Mouse (Mus musculus) cerebellum, adult 2 months (tissue): ENCODE measurements at regions not wholly inside any gene's neighbourhood (a gene's known extent, or its start where the extent isn't known, plus 50 kb on each side); places are given as distances from the start of the nearest gene placed in this dataset.

ENCODE experiments used
- CTCF ChIP-seq: fragments of 200-500 bp; IDR thresholded peaks from 2 replicates; pipeline ENCODE4 v1.5.1; 2011; ENCODE audit warnings: low read depth, mild to moderate bottlenecking, control low read depth, low read length, moderate library complexity, borderline replicate concordance; ENCODE audit not compliant: insufficient read depth
- POLR2A ChIP-seq: fragments of 200-500 bp; IDR thresholded peaks from 2 replicates; pipeline ENCODE4 v1.6.1; 2011; ENCODE audit warnings: low read length, control low read depth, borderline replicate concordance; ENCODE audit not compliant: insufficient read depth

DNA sequence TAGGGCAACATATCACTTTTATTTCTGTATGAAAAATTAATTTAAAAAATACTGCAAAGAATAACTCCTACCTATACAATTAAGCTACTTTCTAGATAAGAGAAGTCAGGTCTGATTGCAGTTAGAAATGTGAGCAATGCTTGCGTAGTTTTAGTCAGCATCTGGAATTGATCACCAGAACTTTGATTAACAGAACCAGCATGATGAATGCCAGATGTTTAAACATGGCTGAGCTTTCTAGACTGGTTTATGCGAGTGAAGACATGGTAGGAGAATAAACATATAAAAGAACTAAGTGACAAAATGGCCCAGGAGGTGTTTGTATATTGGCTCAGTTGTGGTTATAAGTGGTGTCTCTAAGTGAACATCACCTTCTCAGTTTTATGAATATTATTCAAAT lies 1970.7 kb downstream of the 9330182O14Rik start:
- TF ChIP-seq CTCF (no peak), POLR2A (no peak)
